12 mouse cellular contexts compared by ENCODE assay signal in genomic region chr12:11851034-11851433, GRCm38 (mm10).
"Had no signal": no experiment of that assay in that cellular context is flagged by ENCODE, and none has a peak within 500 bp of the region (broad histone marks: within the 10 kb centered on the region; RNA-seq: fewer than 3 reads in every experiment).

No protein-coding gene starts in this region.

- H3K4me1 ChIP-seq: limb, embryonic 10.5 days; liver, embryonic 15.5 days; lung, embryonic 15.5 days; megakaryocyte, embryonic 14.5 days; midbrain, embryonic 12.5 days; neural tube, embryonic 12.5 days had no signal

- H3K4me3 ChIP-seq: limb, embryonic 10.5 days; liver, embryonic 15.5 days; lung, embryonic 15.5 days; megakaryocyte, embryonic 14.5 days; midbrain, embryonic 12.5 days; neural tube, embryonic 12.5 days had no signal

- H3K27me3 ChIP-seq: liver, embryonic 15.5 days; lung, embryonic 15.5 days; megakaryocyte, embryonic 14.5 days; midbrain, embryonic 12.5 days; neural tube, embryonic 12.5 days had no signal

- H3K27ac ChIP-seq: limb, embryonic 10.5 days; liver, embryonic 15.5 days; lung, embryonic 15.5 days; macrophage; midbrain, embryonic 12.5 days; neural tube, embryonic 12.5 days had no signal

- DNase-seq: kidney, adult 9 months; kidney, postnatal 25 days; lung, postnatal 14 days; thymus, adult 18-20 months; thymus, postnatal 14 days had no signal
